9 mouse cellular contexts compared by ENCODE assay signal in genomic region chr10:40499314-40500252, GRCm38 (mm10).
DNase-seq lines count a peak whose midpoint lies in the region; ATAC-seq and TF ChIP-seq lines count a peak whose summit lies in the region.
"Had no signal": no experiment of that assay in that cellular context is flagged by ENCODE, and none has a peak within 500 bp of the region (broad histone marks: within the 10 kb centered on the region; RNA-seq: fewer than 3 reads in every experiment).

No protein-coding gene starts in this region.

- H3K9me3 ChIP-seq in ES-Bruce4 (replicated peaks; ENCODE audit: control insufficient read depth, insufficient read depth, low read length, poor library complexity, severe bottlenecking): no peaks in the 10 kb centered on the region
- no peaks in the 10 kb centered on the region for H3K9me3 ChIP-seq in intestine, embryonic 16.5 days (ENCODE audit: control insufficient read depth, low read length)

- no peak for TF ChIP-seq CTCF in ES-Bruce4 (IDR thresholded peaks at IDR 0.05; ENCODE audit: low read depth, low read length)

- H3K27me3 ChIP-seq in ES-Bruce4 (ENCODE audit: control insufficient read depth, insufficient read depth, low read length, poor library complexity, severe bottlenecking): no peaks in the 10 kb centered on the region
- H3K27me3 ChIP-seq in intestine, embryonic 16.5 days (replicated peaks; ENCODE audit: control insufficient read depth, insufficient read depth, low read length): no peaks in the 10 kb centered on the region

- peak; percentile 100 for TF ChIP-seq EP300 in ES-Bruce4 (IDR thresholded peaks at IDR 0.05; ENCODE audit: insufficient read depth, low read depth, low read length)

- no peak overlapping the region for H3K4me3 ChIP-seq in ES-Bruce4 (ENCODE audit: low read depth, low read length)
- no peak overlapping the region for H3K4me3 ChIP-seq in intestine, embryonic 16.5 days (ENCODE audit: low read length)

- H3K4me1 ChIP-seq in ES-Bruce4 (ENCODE audit: control insufficient read depth, insufficient read depth, low read length): peaks cover 3% of the 10 kb centered on the region
- H3K4me1 ChIP-seq in intestine, embryonic 16.5 days (ENCODE audit: control insufficient read depth, insufficient read depth, low read length): peaks cover 10% of the 10 kb centered on the region; the same call in 1 of the 2 replicates

- DNase-seq in cerebellum, adult 9-10 months: peak; percentile 37
- DNase-seq in frontal cortex, postnatal 36 days (ENCODE audit: low spot score in 2 of 2): peak; percentile 72 to 76
- peak; percentile 78 to 87 for DNase-seq in left cerebral cortex, adult 9 months (ENCODE audit: low spot score in 2 of 2)
- peak; percentile 72 to 80 for DNase-seq in lung, postnatal 4 days
- peak; percentile 84 to 86 for DNase-seq in right cerebral cortex, postnatal 10 days (ENCODE audit: low spot score in 2 of 2)
- no peak for DNase-seq in natural killer cell, adult 2 months (ENCODE audit: low spot score in 2 of 2)

- no peak overlapping the region for H3K9ac ChIP-seq in ES-Bruce4 (ENCODE audit: low read depth, poor library complexity, severe bottlenecking)
- peak overlapping the region; percentile 48; the same call in 1 of the 2 replicates for H3K9ac ChIP-seq in intestine, embryonic 16.5 days (ENCODE audit: low read depth, low read length)

- H3K36me3 ChIP-seq in ES-Bruce4 (ENCODE audit: control insufficient read depth, insufficient read depth, low read length, poor library complexity, severe bottlenecking): no peaks in the 10 kb centered on the region
- H3K36me3 ChIP-seq in intestine, embryonic 16.5 days (ENCODE audit: control insufficient read depth, insufficient read depth, low read length): no peaks in the 10 kb centered on the region
- H3K36me3 ChIP-seq: G1E had no signal

- TF ChIP-seq POLR2A in ES-Bruce4 (IDR thresholded peaks at IDR 0.05; ENCODE audit: insufficient read depth, low read length): no peak

- no peak overlapping the region for H3K27ac ChIP-seq in ES-Bruce4 (ENCODE audit: insufficient read depth, low read length)
- peak overlapping the region; percentile 72 for H3K27ac ChIP-seq in intestine, embryonic 16.5 days (ENCODE audit: low read length)

- ATAC-seq in intestine, embryonic 16.5 days: peak; percentile 73

- H3K4me2 ChIP-seq in intestine, embryonic 16.5 days (ENCODE audit: low read depth, low read length): no peak overlapping the region

- 46% methylated on average over 18 of the region's 18 CpGs for WGBS in intestine, embryonic 16.5 days

Comparison
In these comparisons a context has a peak if more than half of its experiments do, and no peak if none do; other contexts are left out.
1. DNase-seq: peak in cerebellum, adult 9-10 months (single experiment), frontal cortex, postnatal 36 days (2 of 2), left cerebral cortex, adult 9 months (2 of 2), lung, postnatal 4 days (2 of 2) and right cerebral cortex, postnatal 10 days (2 of 2); none in natural killer cell, adult 2 months (0 of 2).